Mouse (Mus musculus) C2C12 (cell line): ENCODE data around the gene 2310030G06Rik.

ENCODE experiments used
- CTCF ChIP-seq: IDR thresholded peaks from one replicate; pipeline ENCODE4 v1.5.1; 2011; ENCODE audit not compliant: control insufficient read depth, insufficient read depth, insufficient read length
- MAX ChIP-seq: IDR thresholded peaks from one replicate; pipeline ENCODE4 v1.6.1; 2011; ENCODE audit warnings: mild to moderate bottlenecking, control low read depth

- TF ChIP-seq MAX (no peak), CTCF (no peak)
These were observed 41.4 kb downstream of the 2310030G06Rik start for GRCm38 (mm10) chr9:50704907-50705306.
